Mouse (Mus musculus) spleen, postnatal 10 days (tissue): ENCODE data around the gene Frg2f1.
A peak's percentile ranks its signal among the peaks of the same experiment; 100 is the strongest.
"Not testable (repeated sequence)": the region's sequence is repeated elsewhere in the genome, so short reads cannot be mapped to it uniquely, and the experiment has no call there.

Experiments
- DNase-seq, 2 experiments: peaks; one replicate each; pipeline ENCODE4 v3.0.0; 2021 to 2022; ENCODE audit warnings: low spot score in 2 of 2

Gene Frg2f1

DNA sequence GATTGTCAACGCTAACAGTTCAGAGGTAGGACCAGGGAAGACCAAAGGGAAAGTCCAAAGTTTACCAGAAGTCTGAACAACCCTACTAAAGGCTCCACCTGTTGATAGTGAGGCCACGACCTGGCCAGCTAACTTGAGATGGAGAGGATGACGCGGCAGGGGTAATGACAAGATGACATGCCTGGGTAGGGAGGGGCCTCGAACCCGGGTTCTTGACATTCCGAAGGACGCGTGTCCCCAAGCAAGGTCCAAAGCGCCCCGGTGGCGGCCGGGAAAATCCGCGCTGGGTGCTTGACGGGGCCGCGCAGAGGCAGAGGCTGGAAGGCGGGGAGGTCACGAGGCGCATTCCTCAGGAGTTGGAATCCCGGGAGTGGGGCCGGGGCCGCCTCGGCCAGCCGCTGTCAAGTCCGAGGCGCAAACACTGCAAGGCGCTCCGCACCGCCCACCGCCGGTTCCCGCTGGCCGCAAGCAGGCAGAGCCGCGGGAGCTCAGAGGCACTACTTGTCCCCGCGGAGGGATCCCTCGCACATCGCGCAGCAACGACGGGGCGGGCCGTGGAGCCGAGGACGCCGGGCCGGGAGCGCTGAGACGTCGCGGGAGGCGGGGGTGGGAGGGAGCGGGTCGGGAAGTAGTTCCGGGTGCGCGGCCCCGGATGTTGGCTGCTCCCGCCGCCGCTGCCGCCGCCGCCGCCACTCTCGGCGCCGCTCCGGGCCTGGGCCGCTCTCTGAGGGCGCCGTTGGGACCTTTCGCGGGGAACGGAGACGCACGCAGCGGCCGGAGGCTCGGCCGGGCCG is at the start of gene Frg2f1:
TSS of gene Frg2f1 (minus strand) at position 499 of the 794 bp plus-strand sequence.
- DNase-seq, result peak; percentile 88 to 94

DNA sequence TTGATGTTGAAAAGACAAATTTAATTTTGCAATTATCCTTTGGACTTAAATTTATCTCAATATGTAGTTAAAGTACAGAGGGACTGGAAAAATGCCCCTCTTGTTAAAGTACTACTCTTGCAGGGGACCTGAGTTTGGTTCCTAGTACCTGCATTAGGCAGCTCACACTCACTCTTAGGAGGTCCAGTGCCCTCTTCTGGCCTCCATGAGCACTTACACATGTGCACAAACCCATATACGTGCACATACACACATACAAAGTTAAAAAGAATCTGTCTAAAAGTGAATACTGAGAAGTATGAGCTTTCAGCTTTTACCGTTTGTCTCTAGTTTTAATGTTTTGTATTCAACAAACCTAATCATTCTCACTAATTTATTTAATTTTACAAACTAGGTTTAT is 48.7 kb upstream of the Frg2f1 start:
- no peak for DNase-seq

DNA sequence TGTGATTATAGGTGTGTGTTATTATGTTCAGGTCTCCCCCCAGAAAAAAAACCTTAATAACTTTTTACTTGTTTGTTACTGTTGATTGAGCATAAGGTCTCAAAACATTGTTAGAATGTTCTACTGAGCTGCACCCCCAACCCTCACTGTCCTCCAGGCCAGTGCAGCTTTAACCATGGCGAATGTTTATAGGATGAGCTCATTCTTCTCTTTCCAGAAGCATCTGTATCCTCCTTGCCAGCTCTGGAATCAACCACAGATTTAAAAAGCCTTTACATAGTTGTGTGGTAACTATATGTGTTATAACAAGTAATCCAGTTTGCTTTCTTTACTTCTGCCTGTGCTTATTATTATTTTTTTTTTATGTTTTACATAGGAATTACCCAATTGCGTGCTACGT is 36.1 kb upstream of the Frg2f1 start:
- no peak for DNase-seq

- DNase-seq, result no peak
Observed at GRCm38 (mm10) chr4:119574504-119574903, 35.2 kb upstream of the Frg2f1 start.

GRCm38 (mm10) chr4:119572682-119573081 is 33.4 kb upstream of the Frg2f1 start:
- DNase-seq, result no peak

- no peak for DNase-seq
Observed at GRCm38 (mm10) chr4:119566322-119566835, 27.1 kb upstream of the Frg2f1 start.

DNA sequence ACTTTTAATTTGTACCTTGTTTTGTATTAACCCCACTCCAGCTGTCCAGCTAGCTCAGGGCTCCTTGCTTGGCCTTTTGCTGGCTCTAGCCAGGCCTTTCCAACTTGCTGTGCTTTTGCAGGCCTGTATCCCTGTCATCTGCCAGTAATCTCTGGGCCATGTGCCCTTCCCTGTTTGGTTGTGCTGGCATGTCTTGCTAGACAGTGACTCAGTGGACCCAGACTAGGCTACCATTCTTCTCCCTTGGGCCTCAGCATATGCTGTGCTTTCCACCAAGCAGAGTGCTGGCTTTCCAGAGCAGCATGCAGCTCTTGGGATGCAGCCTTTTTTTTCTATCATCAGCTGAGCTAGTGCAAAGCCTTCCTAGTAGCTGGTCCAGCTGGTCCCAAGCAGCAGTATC is 23.8 kb upstream of the Frg2f1 start:
- no peak for DNase-seq

DNA sequence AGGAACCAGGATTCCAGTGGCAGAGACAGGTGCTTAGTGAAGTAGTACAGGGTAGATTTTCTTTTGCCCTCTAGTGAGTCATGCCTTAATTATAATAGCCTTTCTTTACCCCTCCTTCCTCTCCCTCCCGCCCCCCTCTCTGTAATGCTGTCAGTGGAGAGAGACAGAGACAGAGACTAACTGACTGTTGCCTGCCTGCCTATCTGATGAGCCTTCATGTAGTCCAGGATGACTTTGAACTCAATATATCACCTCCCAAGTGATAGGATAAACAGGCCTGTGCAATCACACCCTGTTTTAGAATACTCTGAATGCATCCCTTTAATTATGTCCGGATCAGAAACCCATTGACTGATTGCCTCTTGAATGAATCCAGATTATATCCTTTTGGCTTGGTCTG is 16.1 kb upstream of the Frg2f1 start:
- no peak for DNase-seq

DNA sequence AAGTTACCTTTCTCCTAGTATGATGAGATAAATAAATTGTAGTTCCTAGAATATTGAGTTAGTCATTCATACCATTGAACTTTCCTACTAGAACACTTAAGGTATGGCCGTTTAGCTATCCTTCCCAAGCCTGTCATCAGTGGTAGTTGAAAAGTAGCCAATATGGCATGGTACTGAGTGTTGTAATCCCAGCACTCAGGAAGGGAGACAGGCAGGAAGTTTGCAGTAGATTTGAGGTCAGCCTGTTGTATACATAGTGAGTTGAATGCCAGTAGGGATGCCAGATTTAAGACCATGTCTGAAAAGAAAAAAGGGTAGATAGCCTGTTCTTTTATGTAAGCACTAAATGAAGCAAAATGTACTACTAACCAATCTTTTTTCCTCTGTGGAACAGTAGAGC is 11.5 kb upstream of the Frg2f1 start:
- DNase-seq, result no peak

DNA sequence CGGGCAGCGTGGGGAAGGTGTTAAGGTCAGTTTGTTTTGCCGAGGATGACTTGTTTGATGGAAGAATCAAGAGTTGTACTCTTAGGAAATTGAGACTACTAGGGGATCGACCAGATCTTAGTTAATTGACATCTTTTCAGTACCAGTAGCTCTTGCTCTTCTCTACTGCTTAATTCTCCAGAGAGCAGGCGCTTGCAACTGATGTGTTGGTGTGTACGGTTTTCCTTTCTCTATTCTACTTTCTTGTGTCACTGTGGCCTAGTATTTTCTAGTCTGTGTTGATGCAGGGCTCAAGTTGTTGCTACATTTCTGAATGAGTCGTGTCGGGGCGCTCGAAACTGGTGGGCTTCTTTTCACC is 1.2 kb upstream of the Frg2f1 start:
- peak in 1 of 2 experiments; percentile 7 for DNase-seq

DNA sequence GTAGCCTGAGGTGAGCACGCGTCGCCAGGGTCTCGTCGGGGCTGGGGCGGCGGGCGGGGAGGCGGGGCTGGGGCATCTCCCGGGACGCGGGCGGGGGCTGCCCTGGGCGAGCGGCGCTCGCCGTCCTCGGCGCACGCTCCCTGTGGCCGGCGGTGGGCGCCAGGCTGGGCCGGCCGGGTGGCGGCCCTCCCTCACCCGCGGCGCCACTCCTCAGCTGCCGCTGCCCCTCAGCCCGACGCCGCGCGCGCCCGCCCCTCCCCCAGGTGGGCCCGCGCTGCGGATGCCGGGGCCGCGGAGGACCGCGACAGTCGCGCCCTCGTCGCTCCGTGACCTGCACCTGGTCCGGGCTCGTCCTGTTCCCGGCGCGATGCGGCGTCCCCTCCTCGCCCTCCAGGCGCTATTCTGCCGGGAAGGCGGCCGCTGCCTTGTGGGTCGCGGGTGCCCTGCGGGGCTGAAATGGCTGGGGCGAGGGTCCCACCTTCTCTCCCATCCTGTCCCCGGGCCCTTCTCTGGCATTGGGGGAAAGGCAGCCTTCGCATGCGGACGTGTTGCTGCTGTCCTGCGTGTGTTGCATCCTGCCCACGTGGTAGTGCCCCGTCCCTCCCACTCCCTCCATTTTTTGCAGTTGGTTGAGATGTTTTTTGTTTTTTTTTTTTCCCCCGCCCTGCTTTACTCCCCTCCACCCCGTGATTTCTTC is 655 bp upstream of the Frg2f1 start:
- DNase-seq, result peak; percentile 53 to 60

DNA sequence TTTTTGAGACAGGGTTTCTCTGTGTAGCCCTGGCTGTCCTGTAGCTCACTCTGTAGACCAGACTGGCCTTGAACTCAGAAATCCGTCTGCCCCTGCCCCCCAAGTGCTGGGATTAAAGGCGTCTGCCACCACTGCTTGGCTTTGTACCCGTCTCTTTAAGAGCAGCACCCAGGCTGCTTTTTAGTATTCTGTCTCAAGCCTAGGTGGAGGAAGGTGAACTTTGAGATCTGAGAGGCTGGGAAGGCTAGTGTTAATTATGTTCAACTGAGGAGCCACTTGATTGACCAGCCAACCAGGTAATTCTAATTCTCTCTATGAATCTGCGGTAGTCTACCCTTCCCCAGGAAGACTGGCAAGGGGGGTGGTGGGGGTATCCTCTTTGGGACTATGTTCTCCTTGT is 1.9 kb downstream of the Frg2f1 start:
- no peak for DNase-seq

GRCm38 (mm10) chr4:119536615-119537014 is 2.7 kb downstream of the Frg2f1 start, which contains the start of gene Foxj3:
TSS of gene Foxj3 (plus strand) at chr4:119537004.
- DNase-seq, result not testable (repeated sequence)

GRCm38 (mm10) chr4:119535103-119535502 is 4.2 kb downstream of the Frg2f1 start:
- no peak for DNase-seq

- no peak for DNase-seq
Observed at GRCm38 (mm10) chr4:119531813-119532212, 7.5 kb downstream of the Frg2f1 start.

- no peak for DNase-seq
Observed at GRCm38 (mm10) chr4:119526329-119526845, 12.9 kb downstream of the Frg2f1 start.

DNA sequence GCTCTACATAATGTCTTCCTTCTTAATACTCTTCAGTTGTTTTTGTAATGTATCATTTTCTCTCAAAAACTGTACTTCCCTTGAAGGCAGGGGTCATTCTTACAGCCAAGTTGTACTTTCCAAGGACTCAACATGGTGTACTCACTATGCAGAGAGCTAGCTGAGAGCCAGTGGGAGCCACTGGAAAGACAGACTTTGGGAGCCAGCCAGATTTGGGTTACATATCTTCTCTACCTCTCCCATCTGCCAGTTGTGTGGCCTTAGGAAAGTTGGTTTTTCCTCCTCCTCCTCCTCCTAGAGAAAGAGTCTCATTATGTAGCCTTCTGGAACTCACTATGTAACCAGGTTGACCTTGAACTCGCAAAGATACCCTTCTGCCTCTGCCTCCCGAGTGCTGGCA is 14.9 kb downstream of the Frg2f1 start:
- DNase-seq, result no peak

DNA sequence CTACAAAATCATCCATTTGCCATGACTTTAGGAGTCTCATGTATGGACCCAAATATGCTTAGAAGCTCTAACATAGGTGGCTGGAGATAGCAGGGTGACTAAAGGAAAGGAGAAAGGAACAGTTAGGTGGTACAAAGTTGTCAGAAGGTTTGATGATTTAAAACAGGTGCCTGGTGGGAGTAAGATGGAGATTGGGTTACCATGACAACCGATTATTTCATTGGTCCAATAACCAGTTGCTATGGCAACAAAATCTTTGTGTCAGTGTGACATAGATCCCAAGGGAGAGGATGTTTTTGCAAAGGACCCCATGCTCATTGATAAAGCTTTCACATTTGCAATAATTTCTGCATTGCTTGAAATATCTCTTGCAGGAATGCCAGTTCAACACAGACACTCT is 15.3 kb downstream of the Frg2f1 start:
- no peak for DNase-seq

DNA sequence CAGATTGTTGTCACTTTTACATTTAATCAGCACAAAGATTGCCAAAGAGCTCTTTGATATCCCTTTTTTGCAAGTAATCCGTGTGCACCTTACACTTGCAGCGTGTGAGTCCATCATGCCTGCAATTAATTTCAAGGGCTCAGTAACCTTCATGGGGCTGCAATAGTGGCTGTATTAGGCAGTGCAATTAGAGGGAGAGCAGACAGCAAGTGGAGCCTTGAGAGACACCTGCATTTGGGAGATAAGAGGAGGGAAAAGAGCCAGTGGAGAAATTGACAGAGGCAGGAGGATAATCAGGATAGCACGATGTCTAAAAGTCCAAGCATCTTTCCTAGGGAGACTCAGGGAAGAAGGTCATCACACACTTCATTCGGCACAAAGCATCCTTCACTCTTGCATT is 15.8 kb downstream of the Frg2f1 start:
- no peak for DNase-seq

GRCm38 (mm10) chr4:119512731-119513141 is 26.6 kb downstream of the Frg2f1 start:
- DNase-seq, result no peak

DNA sequence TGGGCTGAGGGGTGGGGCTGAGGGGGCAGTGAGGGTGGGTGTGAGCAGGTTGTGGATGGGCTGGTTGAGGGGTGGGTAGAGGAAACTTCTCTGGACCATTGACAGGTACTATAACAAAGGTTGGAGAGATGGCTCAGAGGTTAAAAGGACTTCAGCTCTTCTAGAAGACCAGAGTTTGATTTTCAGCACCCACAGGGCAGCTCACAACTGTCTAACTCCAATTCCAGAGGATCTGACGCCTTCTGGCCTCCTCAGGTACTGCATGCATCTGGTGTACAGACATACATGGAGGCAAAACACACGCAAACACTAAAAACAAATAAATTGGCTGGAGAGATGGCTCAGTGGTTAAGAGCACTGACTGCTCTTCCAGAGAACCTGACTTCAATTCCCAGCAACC is 27.7 kb downstream of the Frg2f1 start:
- no peak for DNase-seq

DNA sequence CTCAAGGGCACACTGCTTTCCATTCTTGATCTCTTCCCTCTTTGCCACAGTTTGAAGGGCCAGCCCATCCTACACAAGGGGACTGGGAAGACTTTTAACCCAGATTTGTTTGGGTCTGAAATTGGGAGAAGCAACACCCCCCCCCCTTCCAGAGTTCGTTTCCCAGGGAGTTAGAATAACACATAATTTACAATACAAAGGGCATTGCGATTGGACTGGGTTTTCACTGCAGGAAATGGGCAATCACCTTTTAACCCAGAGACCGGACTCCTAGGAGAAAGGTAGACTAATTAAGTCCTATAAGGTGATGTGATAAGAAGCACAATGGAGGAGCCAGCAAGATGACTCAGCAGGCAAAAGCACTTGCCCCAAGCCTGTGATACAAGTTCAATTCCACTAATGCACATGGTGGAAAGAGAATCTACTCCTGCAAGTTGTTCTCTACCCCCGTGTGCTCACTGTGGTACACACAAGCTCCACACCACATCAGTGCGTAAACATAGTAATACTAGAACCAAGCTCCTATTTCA is 40.9 kb downstream of the Frg2f1 start:
- DNase-seq, result no peak

DNA sequence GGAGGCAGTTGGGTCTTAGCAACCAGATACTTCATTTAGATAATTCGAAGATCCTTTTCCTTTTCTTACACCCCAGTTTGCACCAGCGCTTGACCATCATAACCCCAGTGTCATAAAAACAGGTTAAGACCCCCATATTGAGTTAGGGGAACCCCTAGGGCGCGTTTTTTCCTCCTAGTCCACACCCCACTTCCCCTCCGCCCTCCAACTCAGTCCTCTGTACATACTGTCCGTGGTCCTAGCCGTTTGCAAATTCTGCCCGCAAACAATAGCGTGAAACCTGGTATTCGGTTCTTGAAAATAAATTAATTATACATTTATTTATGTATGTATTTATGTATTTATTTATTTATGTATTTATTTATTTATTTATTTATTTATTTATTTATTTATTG is 46.4 kb downstream of the Frg2f1 start:
- no peak for DNase-seq
